ENCODE assay signal across 8 mouse cellular contexts in genomic region chr4:156235808-156236533, GRCm38 (mm10). TPM values are rescaled to one million over a fixed set of nuclear protein-coding genes. Genes with fewer than 3 reads are reported as not detected.
A peak's percentile ranks its signal among the peaks of the same experiment; 100 is the strongest.
DNase-seq lines count a peak whose midpoint lies in the region; ATAC-seq and TF ChIP-seq lines count a peak whose summit lies in the region.

TSS of gene Noc2l (plus strand) at chr4:156236010.

- peak within 1 kb of the TSS; percentile 71 for H3K9ac ChIP-seq in hindbrain, postnatal 0 days (replicated peaks; ENCODE audit: low read length)

- peak within 1 kb of the TSS; percentile 90 for H3K27ac ChIP-seq in gastrocnemius, adult 2 months
- peak within 1 kb of the TSS; percentile 92 for H3K27ac ChIP-seq in hindbrain, postnatal 0 days
- peak within 1 kb of the TSS; percentile 89 for H3K27ac ChIP-seq in left cerebral cortex, adult 2 months

- peak within 1 kb of the TSS; percentile 92 for H3K4me3 ChIP-seq in gastrocnemius, adult 2 months
- peak within 1 kb of the TSS; percentile 97 for H3K4me3 ChIP-seq in hindbrain, postnatal 0 days (ENCODE audit: low read length)
- H3K4me3 ChIP-seq in left cerebral cortex, adult 2 months, result peak within 1 kb of the TSS; percentile 75

- H3K27me3 ChIP-seq in hindbrain, postnatal 0 days (ENCODE audit: insufficient read depth, low read length), result no peaks in the 10 kb centered on the region

- peak within 1 kb of the TSS; percentile 75 for H3K4me2 ChIP-seq in hindbrain, postnatal 0 days (ENCODE audit: low read depth, low read length)

- peaks cover 32% of the 10 kb centered on the region for H3K36me3 ChIP-seq in hindbrain, postnatal 0 days (ENCODE audit: insufficient read depth, low read length)

- peak; percentile 91 for DNase-seq in T-cell, adult 2 months (ENCODE audit: low spot score)
- DNase-seq in cerebellum, postnatal 36 days, result peak; percentile 91 to 95
- peak; percentile 96 for DNase-seq in gastrocnemius, adult 2 months
- DNase-seq in hindbrain, postnatal 0 days (ENCODE audit: low spot score), result peak; percentile 97
- peak; percentile 92 to 94 for DNase-seq in left cerebral cortex, adult 2 months (ENCODE audit: extremely low spot score in 1 of 2, low spot score in 2 of 2)
- DNase-seq in right cerebral cortex, adult 2 months (ENCODE audit: low spot score in 2 of 2), result peak; percentile 87
- DNase-seq in urinary bladder, postnatal 14 days (ENCODE audit: low spot score), result peak; percentile 92

- WGBS in hindbrain, postnatal 0 days, result 1% methylated on average over 87 of the region's 90 CpGs

- no peak for TF ChIP-seq CTCF in gastrocnemius, adult 2 months (IDR thresholded peaks at IDR 0.05)
- no peak for TF ChIP-seq CTCF in hindbrain, postnatal 0 days (IDR thresholded peaks at IDR 0.05; ENCODE audit: low read depth)
- TF ChIP-seq CTCF in left cerebral cortex, adult 2 months (IDR thresholded peaks at IDR 0.05), result no peak

- no peaks in the 10 kb centered on the region for H3K9me3 ChIP-seq in hindbrain, postnatal 0 days (ENCODE audit: low read length)

- intact Hi-C loops in gastrocnemius, adult 2 months (cut with DNase I), result loop anchor here (2.0 kb wide), 1 partner anchor 33 kb away; the partner anchor contains the start of gene AW011738
- intact Hi-C loops in left cerebral cortex, adult 2 months (cut with DNase I), result loop anchor here (2.0 kb wide), 2 partner anchors 33 to 127 kb away; partner anchors contain the start of genes 9430015G10Rik and AW011738

- peak; percentile 89 for ATAC-seq in hindbrain, postnatal 0 days
- ATAC-seq in megakaryocyte, adult 5-6 weeks (ENCODE audit: poor library complexity, severe bottlenecking), result peak; percentile 84

- H3K4me1 ChIP-seq in hindbrain, postnatal 0 days (ENCODE audit: insufficient read depth, low read length), result peaks cover 9% of the 10 kb centered on the region

RNA-seq across cellular contexts. Expression of gene Noc2l, which starts in this region (rescaled TPM):
- total RNA-seq in gastrocnemius, adult 2 months (2021), result 10 to 100 TPM; 30.8 to 33.3 TPM
- 79.8 and 80.8 TPM in 2 replicates for total RNA-seq in hindbrain, postnatal 0 days (2014; rRNA removed)
- 40.9 and 43.8 TPM in 2 replicates for polyA plus RNA-seq in hindbrain, postnatal 0 days (2015; fragmentation: Nextera tagmentation; extraction: Ambion mirVana)
- 10 to 100 TPM; 73.5 to 76.6 TPM for total RNA-seq in left cerebral cortex, adult 2 months (2021)
- total RNA-seq in megakaryocyte, adult 5-6 weeks (2015), result 23.9 and 25.2 TPM in 2 replicates
- 43.9 and 47.3 TPM in 2 replicates for total RNA-seq in megakaryocyte, adult 5-6 weeks (2017)

Comparison
In these comparisons a context has a peak if more than half of its experiments do, and no peak if none do; other contexts are left out.
1. Peak in every context shown above with its lines: DNase-seq, ATAC-seq, H3K4me3 ChIP-seq and H3K27ac ChIP-seq.